Mouse (Mus musculus) stomach, postnatal 0 days (tissue): ENCODE results near the gene Atp5d. TPM values are rescaled to one million over a fixed set of nuclear protein-coding genes. Genes with fewer than 3 reads are reported as not detected.

Source experiments
- ATAC-seq: fragments of 200-750 bp; cut with Nextera tagmentation; 2 replicates; pipeline ENCODE4 v1.8.0; 2017; ENCODE audit not compliant: low FRiP score, low TSS enrichment
- DNase-seq: peaks from one replicate; pipeline ENCODE4 v3.0.0-alpha.2; 2016; ENCODE audit warnings: low spot score
- H3K27ac ChIP-seq: fragments of 300-500 bp; sonication (generic); replicated peaks from 2 replicates; pipeline ENCODE4 v1.5.1; 2014; ENCODE audit warnings: mild to moderate bottlenecking, control low read depth
- H3K27me3 ChIP-seq: fragments of 300-500 bp; sonication (generic); 2 replicates; pipeline ENCODE4 v1.6.1; 2014; ENCODE audit warnings: low read length; ENCODE audit not compliant: control insufficient read depth, insufficient read depth
- H3K36me3 ChIP-seq: fragments of 300-500 bp; sonication (generic); 2 replicates; pipeline ENCODE4 v1.6.1; 2014; ENCODE audit warnings: low read length, mixed read lengths; ENCODE audit not compliant: control insufficient read depth, insufficient read depth
- H3K4me1 ChIP-seq: fragments of 300-500 bp; sonication (generic); replicated peaks from 2 replicates; pipeline ENCODE4 v1.6.1; 2014; ENCODE audit warnings: antibody characterized with exemption; ENCODE audit not compliant: control insufficient read depth, insufficient read depth
- H3K4me2 ChIP-seq: fragments of 300-500 bp; sonication (generic); replicated peaks from 2 replicates; pipeline ENCODE4 v1.6.1; 2014; ENCODE audit warnings: low read depth, mild to moderate bottlenecking, control low read depth, moderate library complexity
- H3K4me3 ChIP-seq: fragments of 300-500 bp; sonication (generic); 2 replicates; pipeline ENCODE4 v1.5.1; 2014; ENCODE audit warnings: low read depth, low read length, control low read depth
- H3K9ac ChIP-seq: fragments of 300-500 bp; sonication (generic); 2 replicates; pipeline ENCODE4 v1.6.1; 2014; ENCODE audit warnings: mild to moderate bottlenecking, low read length, control low read depth, mixed read lengths
- H3K9me3 ChIP-seq: fragments of 300-500 bp; sonication (generic); 2 replicates; pipeline ENCODE4 v1.6.1; 2016; ENCODE audit warnings: low read length; ENCODE audit not compliant: control insufficient read depth
- CTCF ChIP-seq: IDR thresholded peaks from 2 replicates; pipeline ENCODE4 v1.5.1; 2016; ENCODE audit warnings: antibody characterized with exemption, low read depth, mild to moderate bottlenecking, moderate library complexity
- EP300 ChIP-seq: optimal IDR thresholded peaks from 2 replicates; pipeline ENCODE3; 2016; ENCODE audit warnings: antibody characterized with exemption
- WGBS: fragments of 180-500 bp; shearing (Covaris S2); extraction: QIAGEN DNeasy Blood & Tissue Kit; methylation state at CpG from one replicate; pipeline ENCODE4 v1.1.7; 2014; 5-methylcytosine and 5-hydroxymethylcytosine counted together
- polyA plus RNA-seq: library from polyadenylated mRNA; unstranded; fragments of >200 nt; fragmentation: Nextera tagmentation; extraction: Ambion mirVana; gene quantifications from 2 replicates; pipeline ENCODE4 v1.2.1, GENCODE M21; 2015

The Atp5d gene
- polyA plus RNA-seq, 1 experiment from 2014 or later, result 705 TPM

GRCm38 (mm10) chr10:80115290-80115943, 23.0 kb upstream of the Atp5d start, which contains the start of gene Stk11:
Gene Stk11, plus strand, starts transcription at chr10:80115803.
- no peaks in the 10 kb centered on the region for H3K27me3 ChIP-seq
- H3K27ac ChIP-seq, result peak within 1 kb of the TSS; percentile 91
- TF ChIP-seq EP300 (no peak), CTCF (peak; percentile 62)
- H3K4me2 ChIP-seq, result peak within 1 kb of the TSS; percentile 90
- under 1% methylated on average over 62 of the region's 70 CpGs for WGBS
- H3K4me1 ChIP-seq, result peaks cover 10% of the 10 kb centered on the region; the same call in 1 of the 2 replicates
- peak; percentile 99 for DNase-seq
- H3K4me3 ChIP-seq, result peak within 1 kb of the TSS; percentile 91
- H3K9me3 ChIP-seq, result no peaks in the 10 kb centered on the region
- H3K36me3 ChIP-seq, result 0 out of 2 replicates have a peak, but pooled peaks cover 3% of the 10 kb centered on the region
- H3K9ac ChIP-seq, result peak within 1 kb of the TSS; percentile 90
- peak; percentile 98 for ATAC-seq

DNA sequence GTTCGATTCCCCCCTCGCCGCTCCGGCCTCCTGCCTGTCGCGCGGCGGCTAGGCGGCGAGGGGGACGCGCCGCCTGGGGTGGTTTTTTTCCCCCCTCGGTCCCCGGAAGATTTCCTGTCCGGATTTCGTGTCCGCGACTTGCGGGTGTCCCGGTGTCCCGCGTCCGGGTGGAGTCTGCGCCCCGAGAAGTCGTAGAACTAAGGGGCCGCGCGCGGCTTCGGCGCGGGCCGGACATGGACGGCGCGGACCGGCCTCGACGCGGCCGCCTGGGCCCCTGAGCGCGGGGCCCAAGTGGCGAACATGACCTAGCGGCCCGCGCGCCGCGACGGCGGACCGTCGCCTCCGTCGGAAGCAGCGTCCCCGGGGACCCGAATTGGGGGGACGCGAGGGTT, 22.5 kb upstream of the Atp5d start:
- Histone ChIP-seq H3K4me2 (peak overlapping the region; percentile 90), H3K27me3 (no peaks in the 10 kb centered on the region), H3K9ac (peak overlapping the region; percentile 90), H3K4me1 (peaks cover 10% of the 10 kb centered on the region; the same call in 1 of the 2 replicates), H3K36me3 (0 out of 2 replicates have a peak, but pooled peaks cover 3% of the 10 kb centered on the region), H3K27ac (peak overlapping the region; percentile 91), H3K9me3 (no peaks in the 10 kb centered on the region), H3K4me3 (peak overlapping the region; percentile 91)
- no peak for ATAC-seq
- TF ChIP-seq EP300, result no peak
- no peak for DNase-seq
- WGBS, result under 1% methylated on average over 63 of the region's 63 CpGs

- no peak for ATAC-seq
- peak overlapping the region; percentile 91 for H3K4me3 ChIP-seq
- 0 out of 2 replicates have a peak, but pooled peaks cover 3% of the 10 kb centered on the region for H3K36me3 ChIP-seq
- H3K4me2 ChIP-seq, result peak overlapping the region; percentile 90
- H3K27me3 ChIP-seq, result no peaks in the 10 kb centered on the region
- TF ChIP-seq CTCF (no peak), EP300 (no peak)
- H3K9me3 ChIP-seq, result no peaks in the 10 kb centered on the region
- peaks cover 10% of the 10 kb centered on the region; the same call in 1 of the 2 replicates for H3K4me1 ChIP-seq
- DNase-seq, result no peak
- H3K9ac ChIP-seq, result peak overlapping the region; percentile 90
- peak overlapping the region; percentile 91 for H3K27ac ChIP-seq
- WGBS, result under 1% methylated on average over 27 of the region's 27 CpGs
These were observed 21.9 kb upstream of the Atp5d start for GRCm38 (mm10) chr10:80116563-80116926.

- Histone ChIP-seq H3K36me3 (0 out of 2 replicates have a peak, but pooled peaks cover 3% of the 10 kb centered on the region), H3K4me2 (peak overlapping the region; percentile 90), H3K4me1 (peaks cover 10% of the 10 kb centered on the region; the same call in 1 of the 2 replicates), H3K27ac (peak overlapping the region; percentile 91), H3K4me3 (peak overlapping the region; percentile 91), H3K9ac (peak overlapping the region; percentile 90), H3K9me3 (no peaks in the 10 kb centered on the region), H3K27me3 (no peaks in the 10 kb centered on the region)
- 3% methylated on average over 30 of the region's 30 CpGs for WGBS
- ATAC-seq (no peak), DNase-seq (peak; percentile 74)
- TF ChIP-seq EP300 (no peak), CTCF (peak; percentile 51)
These were observed 21.3 kb upstream of the Atp5d start for GRCm38 (mm10) chr10:80116927-80117691.

DNA sequence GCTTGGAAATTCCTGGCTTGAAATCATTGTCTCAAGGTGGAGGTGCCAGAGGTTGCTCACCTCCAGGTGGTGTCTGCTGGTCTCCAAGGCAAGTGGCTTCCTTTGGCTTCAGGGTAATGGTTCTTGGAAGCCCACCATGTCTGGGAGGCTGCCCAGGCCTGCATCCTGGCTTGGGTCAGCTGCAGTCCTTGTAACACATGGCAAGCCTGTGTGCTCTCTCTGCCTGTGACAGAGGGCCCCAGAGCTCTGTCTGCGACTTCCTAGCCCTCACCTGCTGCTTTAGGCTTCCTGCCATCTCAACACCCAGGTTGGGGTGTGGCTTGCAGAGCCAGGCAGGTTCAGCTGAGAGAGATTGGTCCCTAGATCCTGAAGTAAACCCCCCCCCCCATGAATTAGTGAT, 20.7 kb upstream of the Atp5d start:
- H3K27me3 ChIP-seq, result no peaks in the 10 kb centered on the region
- peaks cover 10% of the 10 kb centered on the region; the same call in 1 of the 2 replicates for H3K4me1 ChIP-seq
- no peaks in the 10 kb centered on the region for H3K9me3 ChIP-seq
- no peak for TF ChIP-seq EP300
- peak overlapping the region; percentile 90 for H3K4me2 ChIP-seq
- no peak for DNase-seq
- 36% methylated on average over 1 of the region's 1 CpGs for WGBS
- H3K27ac ChIP-seq, result peak overlapping the region; percentile 91
- no peak for ATAC-seq
- H3K36me3 ChIP-seq, result 0 out of 2 replicates have a peak, but pooled peaks cover 3% of the 10 kb centered on the region
- peak overlapping the region; percentile 90 for H3K9ac ChIP-seq
- peak overlapping the region; percentile 91 for H3K4me3 ChIP-seq
